Mouse (Mus musculus) forebrain, embryonic 13.5 days (tissue): ENCODE measurements around the gene Usp12. TPM values are rescaled to one million over a fixed set of nuclear protein-coding genes. Genes with fewer than 3 reads are reported as not detected.

ENCODE experiments used
- ATAC-seq: fragments of 200-750 bp; cut with Nextera tagmentation; 2 replicates; pipeline ENCODE4 v1.8.0; 2017
- H3K27ac ChIP-seq: fragments of 300-500 bp; sonication (generic); 2 replicates; pipeline ENCODE4 v1.5.1; 2015; ENCODE audit warnings: inconsistent platforms, mild to moderate bottlenecking, moderate library complexity
- H3K27me3 ChIP-seq: fragments of 300-500 bp; sonication (generic); 2 replicates; pipeline ENCODE4 v1.6.1; 2015; ENCODE audit warnings: mild to moderate bottlenecking, inconsistent platforms
- H3K36me3 ChIP-seq: fragments of 300-500 bp; sonication (generic); 2 replicates; pipeline ENCODE4 v1.6.1; 2015; ENCODE audit warnings: mild to moderate bottlenecking, inconsistent platforms; ENCODE audit not compliant: poor library complexity, severe bottlenecking
- H3K4me1 ChIP-seq: fragments of 300-500 bp; sonication (generic); 2 replicates; pipeline ENCODE4 v1.6.1; 2015; ENCODE audit warnings: inconsistent platforms
- H3K4me2 ChIP-seq: fragments of 300-500 bp; sonication (generic); 2 replicates; pipeline ENCODE4 v1.6.1; 2015; ENCODE audit warnings: inconsistent platforms, mild to moderate bottlenecking, moderate library complexity
- H3K4me3 ChIP-seq: fragments of 300-500 bp; sonication (generic); 2 replicates; pipeline ENCODE4 v1.5.1; 2015; ENCODE audit warnings: mild to moderate bottlenecking, inconsistent platforms
- H3K9ac ChIP-seq: fragments of 300-500 bp; sonication (generic); 2 replicates; pipeline ENCODE4 v1.6.1; 2015; ENCODE audit warnings: mild to moderate bottlenecking, inconsistent platforms
- H3K9me3 ChIP-seq: fragments of 300-500 bp; sonication (generic); replicated peaks from 2 replicates; pipeline ENCODE4 v1.6.1; 2016; ENCODE audit warnings: inconsistent platforms
- WGBS: fragments of 180-500 bp; shearing (Covaris S2); methylation state at CpG from one replicate; pipeline ENCODE4 v1.1.7; 2015; 5-methylcytosine and 5-hydroxymethylcytosine counted together
- polyA plus RNA-seq: library from polyadenylated mRNA; unstranded; fragments of >200 nt; fragmentation: Nextera tagmentation; extraction: Ambion mirVana; gene quantifications from 2 replicates; pipeline ENCODE4 v1.2.1, GENCODE M21; 2015

Usp12 gene
- polyA plus RNA-seq, 1 experiment from 2014 or later, result 11.0 TPM

DNA sequence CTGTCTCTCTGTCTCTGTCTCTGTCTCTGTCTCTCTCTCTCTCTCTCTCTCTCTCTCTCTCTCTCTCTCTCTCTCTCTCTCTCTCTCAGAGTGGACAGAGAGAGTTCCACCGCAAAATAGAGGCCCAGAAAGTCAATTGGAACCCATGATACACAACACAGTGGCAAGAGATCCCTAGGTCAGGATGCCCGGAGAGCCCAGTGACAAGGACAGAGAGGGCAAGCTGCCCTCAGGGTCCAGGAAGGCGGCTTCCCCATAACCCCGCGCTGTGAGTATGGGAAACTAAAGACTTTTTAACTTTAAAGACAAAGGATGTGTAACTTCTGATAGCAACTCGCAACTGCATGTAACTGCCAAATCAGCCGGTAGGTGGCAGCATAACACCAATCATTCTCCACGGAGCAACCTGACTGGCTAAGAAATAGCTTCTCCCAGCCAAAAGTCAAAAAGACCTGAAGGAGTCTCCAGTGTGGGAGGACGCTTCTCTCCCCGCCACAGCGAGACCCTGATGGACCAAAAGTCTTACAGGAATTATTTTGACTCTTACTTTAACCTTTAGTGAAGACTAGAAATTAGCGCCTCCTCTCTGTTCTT lies 88.9 kb downstream of the Usp12 start:
- Histone ChIP-seq H3K9ac (no peak overlapping the region), H3K9me3 (no peaks in the 10 kb centered on the region), H3K27ac (no peak overlapping the region), H3K4me3 (no peak overlapping the region), H3K27me3 (no peaks in the 10 kb centered on the region), H3K4me1 (no peaks in the 10 kb centered on the region), H3K4me2 (no peak overlapping the region), H3K36me3 (no peaks in the 10 kb centered on the region)
- WGBS, result 10% methylated on average over 12 of the region's 12 CpGs
- peak; percentile 65 for ATAC-seq

DNA sequence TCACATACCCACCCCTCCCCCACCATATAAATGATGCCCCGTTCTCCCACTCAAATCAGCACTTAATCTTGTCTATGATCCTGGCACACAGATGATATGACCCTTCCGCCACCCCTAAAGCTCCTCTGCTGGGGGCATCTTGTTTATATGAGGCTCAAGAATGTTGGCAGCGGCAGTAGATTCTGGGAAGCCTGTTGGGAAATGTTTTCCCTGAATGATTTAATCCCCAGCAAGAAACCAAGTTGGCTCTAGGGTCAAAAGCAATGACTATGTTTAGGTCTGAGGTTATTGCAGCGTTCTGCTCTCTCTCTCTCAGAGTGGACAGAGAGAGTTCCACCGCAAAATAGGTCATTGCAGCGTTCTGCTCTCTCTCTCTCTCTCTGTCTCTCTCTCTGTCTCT lies 89.4 kb downstream of the Usp12 start:
- WGBS, result 82% methylated on average over 6 of the region's 6 CpGs
- H3K4me1 ChIP-seq, result no peaks in the 10 kb centered on the region
- no peak for ATAC-seq
- no peaks in the 10 kb centered on the region for H3K27me3 ChIP-seq
- no peak overlapping the region for H3K27ac ChIP-seq
- H3K9me3 ChIP-seq, result no peaks in the 10 kb centered on the region
- H3K9ac ChIP-seq, result no peak overlapping the region
- no peak overlapping the region for H3K4me2 ChIP-seq
- no peaks in the 10 kb centered on the region for H3K36me3 ChIP-seq
- H3K4me3 ChIP-seq, result no peak overlapping the region

DNA sequence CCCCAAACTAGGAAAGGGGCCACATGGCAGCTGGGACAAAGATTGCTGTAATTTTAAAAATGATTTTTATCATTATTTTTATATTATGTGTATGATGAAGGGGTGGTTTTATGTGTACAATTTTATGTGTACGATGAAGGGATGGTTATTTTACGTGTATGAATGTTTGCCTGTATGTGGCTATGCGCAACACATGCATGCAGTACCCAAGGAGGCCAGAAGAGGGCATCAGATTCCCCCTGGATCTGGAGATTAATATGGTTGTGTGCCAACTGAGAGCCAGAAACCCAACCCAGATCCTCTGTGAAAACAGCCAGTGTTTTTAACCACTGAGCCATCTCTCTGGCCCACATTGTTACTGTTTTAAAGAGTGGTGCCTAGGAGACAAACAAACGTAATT lies 90.6 kb downstream of the Usp12 start:
- Histone ChIP-seq H3K9ac (no peak overlapping the region), H3K36me3 (no peaks in the 10 kb centered on the region), H3K4me1 (no peaks in the 10 kb centered on the region), H3K27me3 (no peaks in the 10 kb centered on the region), H3K4me3 (no peak overlapping the region), H3K27ac (no peak overlapping the region), H3K4me2 (no peak overlapping the region), H3K9me3 (no peaks in the 10 kb centered on the region)
- 93% methylated on average over 4 of the region's 4 CpGs for WGBS
- no peak for ATAC-seq

DNA sequence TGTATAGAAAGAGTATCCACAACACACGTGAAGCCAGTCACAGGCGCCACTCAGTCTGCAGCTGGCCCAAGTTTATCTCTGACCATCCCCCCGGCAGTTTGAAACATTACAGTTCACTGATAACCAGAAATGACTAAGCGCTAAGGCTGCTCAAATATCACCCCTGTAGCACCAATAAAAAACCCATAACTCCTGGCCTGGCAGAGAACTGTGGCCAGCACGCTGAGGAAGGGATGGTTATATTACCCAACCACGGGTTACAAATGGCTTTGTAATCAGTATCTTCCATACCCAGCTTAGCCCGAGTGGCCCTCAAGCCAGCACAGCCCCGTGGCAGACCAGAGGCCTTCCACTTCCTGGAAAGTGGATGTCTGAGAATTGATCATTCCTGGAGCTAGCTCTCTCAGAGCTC lies 91.1 kb downstream of the Usp12 start:
- 91% methylated on average over 8 of the region's 8 CpGs for WGBS
- no peak overlapping the region for H3K27ac ChIP-seq
- H3K4me3 ChIP-seq, result no peak overlapping the region
- ATAC-seq, result no peak
- H3K9ac ChIP-seq, result no peak overlapping the region
- H3K27me3 ChIP-seq, result no peaks in the 10 kb centered on the region
- no peaks in the 10 kb centered on the region for H3K36me3 ChIP-seq
- no peak overlapping the region for H3K4me2 ChIP-seq
- H3K4me1 ChIP-seq, result no peaks in the 10 kb centered on the region
- H3K9me3 ChIP-seq, result no peaks in the 10 kb centered on the region

DNA sequence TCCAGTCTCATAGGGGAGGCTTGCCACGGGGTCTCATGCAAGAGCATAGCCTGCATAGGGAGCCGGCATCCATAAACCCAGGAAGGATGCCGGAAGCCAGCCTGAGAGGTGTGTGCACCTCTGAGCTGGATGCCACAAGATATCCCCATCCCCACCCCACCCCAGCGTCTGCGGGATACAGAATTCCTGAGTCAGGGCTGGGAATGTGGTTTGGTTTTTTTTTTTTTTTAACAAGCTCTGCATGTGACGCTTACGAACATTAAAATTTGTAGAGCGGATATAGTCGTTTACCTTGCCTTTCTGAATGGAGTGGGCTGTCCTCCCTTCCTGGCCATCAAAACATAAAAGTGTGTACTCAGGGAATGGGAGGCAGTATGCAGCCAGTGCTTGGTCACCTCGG lies 94.7 kb downstream of the Usp12 start:
- no peaks in the 10 kb centered on the region for H3K9me3 ChIP-seq
- H3K36me3 ChIP-seq, result no peaks in the 10 kb centered on the region
- H3K4me1 ChIP-seq, result no peaks in the 10 kb centered on the region
- 89% methylated on average over 10 of the region's 10 CpGs for WGBS
- H3K27ac ChIP-seq, result no peak overlapping the region
- H3K9ac ChIP-seq, result no peak overlapping the region
- H3K4me2 ChIP-seq, result no peak overlapping the region
- H3K4me3 ChIP-seq, result no peak overlapping the region
- no peaks in the 10 kb centered on the region for H3K27me3 ChIP-seq
- no peak for ATAC-seq

DNA sequence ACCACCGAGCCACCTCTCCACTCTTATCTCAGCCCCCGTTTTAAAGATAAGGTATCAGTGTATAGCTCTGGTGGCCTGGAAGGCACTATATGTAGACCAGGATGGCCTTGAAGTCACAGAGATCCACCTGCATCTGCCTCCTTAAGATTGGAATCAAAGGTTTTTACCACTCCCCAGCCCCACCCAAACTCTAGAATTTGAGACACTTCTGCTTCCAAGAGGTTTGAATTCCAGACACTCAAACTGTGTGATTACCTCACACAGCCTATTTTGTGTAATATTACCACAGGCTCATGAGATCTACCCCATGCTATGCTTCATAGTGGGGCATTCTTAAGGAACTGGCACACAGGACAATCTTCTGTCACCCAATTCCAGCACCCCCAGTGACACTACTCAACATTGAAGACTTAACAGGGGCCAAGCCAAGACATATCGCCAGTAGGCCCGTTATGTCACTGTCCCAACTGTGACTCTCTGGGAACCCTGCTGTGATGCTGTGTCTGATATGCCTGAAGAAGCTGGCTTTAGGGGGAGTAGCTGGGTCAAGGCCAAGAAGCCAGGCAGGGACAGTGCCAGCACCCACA lies 95.3 kb downstream of the Usp12 start:
- Histone ChIP-seq H3K9me3 (no peaks in the 10 kb centered on the region), H3K27me3 (no peaks in the 10 kb centered on the region), H3K27ac (no peak overlapping the region), H3K36me3 (no peaks in the 10 kb centered on the region), H3K4me3 (no peak overlapping the region), H3K4me2 (no peak overlapping the region), H3K4me1 (no peaks in the 10 kb centered on the region), H3K9ac (no peak overlapping the region)
- ATAC-seq, result no peak
- WGBS, result 91% methylated on average over 4 of the region's 4 CpGs

DNA sequence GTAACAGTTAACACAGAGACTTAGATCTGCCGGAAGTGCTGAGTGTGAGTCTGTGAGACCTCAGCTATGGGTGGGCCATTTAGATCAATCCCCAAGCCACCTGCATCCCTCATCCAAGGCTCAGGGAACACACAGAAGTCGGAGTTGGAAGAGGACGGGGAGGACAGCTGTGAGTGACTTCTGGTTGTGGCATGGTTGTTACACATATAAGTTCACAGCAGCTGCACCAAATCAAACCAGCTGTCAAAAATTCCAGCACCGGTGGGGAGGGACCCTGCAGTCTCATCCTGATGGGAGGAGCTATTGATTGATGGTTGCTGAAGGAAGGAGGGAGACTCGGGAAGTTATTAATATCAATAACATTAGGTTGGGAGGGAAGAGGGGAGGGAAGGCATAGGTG lies 99.3 kb downstream of the Usp12 start:
- H3K4me1 ChIP-seq, result no peaks in the 10 kb centered on the region
- H3K4me3 ChIP-seq, result no peak overlapping the region
- H3K9me3 ChIP-seq, result no peaks in the 10 kb centered on the region
- WGBS, result 72% methylated on average over 5 of the region's 5 CpGs
- H3K27ac ChIP-seq, result no peak overlapping the region
- no peaks in the 10 kb centered on the region for H3K36me3 ChIP-seq
- ATAC-seq, result no peak
- no peaks in the 10 kb centered on the region for H3K27me3 ChIP-seq
- no peak overlapping the region for H3K4me2 ChIP-seq
- H3K9ac ChIP-seq, result no peak overlapping the region

DNA sequence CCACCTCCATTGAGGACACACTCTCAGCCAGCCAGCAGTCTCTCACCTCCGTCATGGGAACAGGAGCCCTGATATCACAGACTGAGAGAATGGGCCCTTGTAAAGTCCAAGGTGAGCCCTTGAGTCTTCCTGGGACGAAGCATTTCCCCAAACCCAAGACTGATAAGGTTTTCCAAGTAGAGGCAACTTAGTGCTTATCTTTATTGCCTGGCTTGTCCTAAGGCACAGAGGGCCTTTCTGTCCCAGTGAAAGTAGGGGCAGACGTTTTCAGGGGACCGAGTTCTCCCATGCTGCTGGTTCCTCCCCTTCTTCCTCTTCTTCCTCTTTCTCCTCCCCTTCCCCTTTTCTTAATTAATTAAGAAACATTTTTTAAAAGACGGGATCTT lies 101.8 kb downstream of the Usp12 start:
- Histone ChIP-seq H3K9me3 (no peaks in the 10 kb centered on the region), H3K36me3 (no peaks in the 10 kb centered on the region), H3K9ac (no peak overlapping the region), H3K27ac (no peak overlapping the region), H3K4me1 (no peaks in the 10 kb centered on the region), H3K4me2 (no peak overlapping the region), H3K4me3 (no peak overlapping the region), H3K27me3 (no peaks in the 10 kb centered on the region)
- WGBS, result 90% methylated on average over 5 of the region's 5 CpGs
- ATAC-seq, result no peak

DNA sequence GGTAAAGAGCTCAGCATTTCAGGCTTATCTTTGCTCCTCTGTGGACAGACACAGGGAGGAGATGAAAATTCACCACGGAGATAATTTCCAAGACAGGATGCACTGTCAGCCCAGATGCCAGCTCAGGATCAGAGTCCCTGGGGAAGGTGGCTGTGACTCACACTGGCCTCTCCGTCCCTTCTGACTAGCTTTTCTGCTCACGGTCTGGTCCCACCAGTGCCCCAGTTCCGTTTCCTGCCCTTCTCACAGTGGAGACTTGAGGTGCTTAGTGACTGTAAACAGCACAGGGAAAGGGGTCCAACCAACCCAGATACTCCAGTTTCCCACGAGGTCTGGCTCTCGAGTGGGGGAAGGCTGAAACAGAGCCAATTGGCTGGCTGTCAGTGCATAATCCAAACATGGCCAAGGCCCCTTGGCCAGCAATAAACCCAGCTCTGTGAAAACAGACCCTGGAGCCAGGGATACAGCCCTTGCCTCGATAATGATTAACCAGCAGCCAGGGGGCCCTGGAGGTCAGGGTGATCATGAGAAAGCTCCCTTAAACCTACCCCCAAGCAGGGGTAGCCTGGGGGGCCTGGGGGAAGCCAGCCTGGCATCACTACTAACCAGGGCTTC lies 102.3 kb downstream of the Usp12 start:
- ATAC-seq, result no peak
- 63% methylated on average over 7 of the region's 7 CpGs for WGBS
- no peak overlapping the region for H3K4me2 ChIP-seq
- H3K9ac ChIP-seq, result no peak overlapping the region
- no peaks in the 10 kb centered on the region for H3K4me1 ChIP-seq
- H3K27me3 ChIP-seq, result no peaks in the 10 kb centered on the region
- no peaks in the 10 kb centered on the region for H3K9me3 ChIP-seq
- no peak overlapping the region for H3K27ac ChIP-seq
- H3K4me3 ChIP-seq, result no peak overlapping the region
- no peaks in the 10 kb centered on the region for H3K36me3 ChIP-seq

DNA sequence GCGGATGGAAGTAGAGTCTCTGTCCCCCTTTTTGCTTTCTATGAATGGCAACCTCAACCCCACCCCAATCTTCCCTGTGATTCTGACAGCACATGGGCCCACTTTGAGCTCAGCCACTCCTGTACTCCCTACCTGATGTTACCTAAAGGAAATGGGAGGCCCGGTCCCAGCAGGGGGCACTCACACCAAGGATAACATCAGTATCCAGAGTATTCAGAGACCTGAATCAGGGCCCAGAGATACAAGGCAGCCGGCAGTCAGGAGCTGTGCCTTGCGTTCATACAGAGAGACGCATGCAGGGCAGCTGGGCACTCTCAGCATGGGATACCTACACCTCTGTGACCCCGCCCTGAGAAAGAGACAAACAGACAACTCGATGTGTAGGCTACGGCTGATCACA lies 103.1 kb downstream of the Usp12 start:
- no peaks in the 10 kb centered on the region for H3K4me1 ChIP-seq
- 77% methylated on average over 8 of the region's 8 CpGs for WGBS
- no peaks in the 10 kb centered on the region for H3K27me3 ChIP-seq
- H3K4me3 ChIP-seq, result no peak overlapping the region
- H3K4me2 ChIP-seq, result no peak overlapping the region
- no peak for ATAC-seq
- no peak overlapping the region for H3K9ac ChIP-seq
- H3K27ac ChIP-seq, result no peak overlapping the region
- no peaks in the 10 kb centered on the region for H3K36me3 ChIP-seq
- no peaks in the 10 kb centered on the region for H3K9me3 ChIP-seq

DNA sequence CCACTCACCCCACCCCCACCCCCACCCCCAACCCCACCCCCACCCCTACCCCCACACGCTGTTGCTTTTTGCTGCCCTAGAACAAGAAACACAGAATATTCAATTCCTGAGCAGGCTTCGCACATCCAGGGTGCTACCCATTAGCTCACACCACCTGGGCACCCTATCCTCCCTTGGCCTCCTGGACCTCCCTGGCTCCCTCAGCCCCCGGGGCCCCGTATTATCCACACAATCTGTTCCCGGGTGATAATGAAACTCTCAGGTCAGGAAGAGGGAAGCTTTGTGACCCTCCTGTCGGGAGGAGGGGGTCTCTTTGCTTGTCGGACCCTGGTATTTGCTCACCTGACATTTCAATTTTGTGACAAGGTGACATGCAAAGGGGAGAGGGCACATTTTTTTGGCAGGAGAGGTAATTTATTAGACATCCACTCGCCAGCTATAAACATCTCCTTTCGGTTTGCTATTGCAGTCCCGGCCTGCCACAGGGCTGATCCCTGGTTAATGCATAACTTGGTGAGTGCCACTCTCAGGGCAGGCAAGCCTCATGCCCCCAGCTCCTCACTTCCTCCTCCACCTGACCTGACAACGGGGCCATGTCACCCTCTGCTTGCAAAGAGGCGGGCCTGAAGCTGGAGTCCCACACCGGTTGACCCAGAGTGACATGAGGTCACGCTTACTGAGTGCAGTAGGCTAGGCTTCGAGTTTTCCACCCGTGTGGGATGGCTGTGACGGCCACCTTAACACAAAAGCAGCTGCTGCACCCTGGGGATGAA lies 107.1 kb downstream of the Usp12 start:
- ATAC-seq, result no peak
- no peaks in the 10 kb centered on the region for H3K36me3 ChIP-seq
- H3K4me2 ChIP-seq, result no peak overlapping the region
- no peaks in the 10 kb centered on the region for H3K4me1 ChIP-seq
- peaks cover 20% of the 10 kb centered on the region; the same call in 1 of the 2 replicates for H3K27me3 ChIP-seq
- WGBS, result 68% methylated on average over 17 of the region's 17 CpGs
- H3K9me3 ChIP-seq, result no peaks in the 10 kb centered on the region
- H3K9ac ChIP-seq, result peak overlapping the region; percentile 21; the same call in 1 of the 2 replicates
- no peak overlapping the region for H3K27ac ChIP-seq
- no peak overlapping the region for H3K4me3 ChIP-seq

DNA sequence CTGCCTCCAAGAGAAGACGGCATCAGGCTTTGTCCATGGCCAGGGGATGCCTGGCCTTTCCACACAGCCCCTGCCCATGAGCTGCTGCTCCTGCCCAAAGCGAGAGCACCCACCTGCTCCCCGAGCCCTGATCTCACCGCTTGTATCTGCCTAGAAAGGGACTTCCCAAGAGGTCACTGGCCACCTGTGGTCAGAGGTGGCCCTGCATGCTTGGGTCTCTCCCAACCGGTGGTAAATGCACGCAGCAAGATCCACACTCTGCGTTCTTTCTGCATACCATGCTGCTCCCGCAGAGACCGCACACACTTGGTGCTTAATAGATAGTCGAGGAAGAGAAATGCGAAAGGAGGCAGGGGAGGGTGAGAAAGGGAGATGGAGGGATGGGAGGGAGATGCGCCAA lies 107.9 kb downstream of the Usp12 start:
- H3K9me3 ChIP-seq, result no peaks in the 10 kb centered on the region
- H3K27me3 ChIP-seq, result peaks cover 26% of the 10 kb centered on the region
- H3K36me3 ChIP-seq, result no peaks in the 10 kb centered on the region
- H3K4me3 ChIP-seq, result no peak overlapping the region
- H3K27ac ChIP-seq, result no peak overlapping the region
- WGBS, result 86% methylated on average over 12 of the region's 12 CpGs
- H3K4me2 ChIP-seq, result no peak overlapping the region
- ATAC-seq, result no peak
- no peak overlapping the region for H3K9ac ChIP-seq
- H3K4me1 ChIP-seq, result no peaks in the 10 kb centered on the region
